Mouse (Mus musculus) gastrocnemius, adult 18-20 months (tissue): ENCODE measurements around the gene Pax6. TPM values are rescaled to one million over a fixed set of nuclear protein-coding genes. Genes with fewer than 3 reads are reported as not detected.

Experiments used
- DNase-seq: peaks from one replicate; pipeline ENCODE4 v3.0.0; 2021; ENCODE audit warnings: low spot score
- total RNA-seq, 2 experiments: library from RNA; stranded (reverse); gene quantifications; 2 replicates each; pipeline ENCODE4 v1.2.3; 2021

Gene Pax6
- total RNA-seq, 2 experiments from 2014 or later: not detected

DNA sequence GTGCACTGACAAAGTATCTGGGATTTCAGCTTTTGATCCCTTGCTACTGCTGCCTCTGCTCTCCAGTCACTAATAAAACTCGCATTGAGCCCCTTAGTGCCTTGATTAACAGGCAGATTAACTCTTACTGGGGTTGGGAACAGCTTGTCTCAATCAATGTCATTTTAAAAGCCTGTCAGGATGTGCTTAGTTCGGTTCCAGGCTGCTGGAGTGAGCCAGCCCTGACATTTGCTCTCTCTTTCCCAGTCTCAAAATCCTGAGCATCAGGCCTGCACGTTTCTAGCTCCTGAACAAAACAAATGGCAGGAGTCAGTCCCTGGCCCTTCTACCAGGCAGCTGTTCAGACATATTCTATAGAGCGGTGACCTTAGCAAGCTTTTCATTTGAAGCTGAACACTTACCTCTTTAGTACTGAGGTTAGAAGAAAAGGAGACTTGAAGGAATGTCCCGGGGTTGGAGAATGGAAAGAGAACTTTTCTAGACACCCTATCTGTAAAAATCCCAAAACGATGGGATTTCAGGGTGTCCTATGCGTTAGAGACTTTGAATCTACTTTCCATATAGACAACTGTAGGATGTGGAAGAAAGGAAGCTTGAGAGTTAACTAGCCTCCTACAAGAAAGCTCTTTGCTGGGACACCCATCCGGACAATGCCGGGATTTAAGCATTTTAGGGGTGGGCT, 2.6 kb downstream of the Pax6 start:
- DNase-seq: no peak

DNA sequence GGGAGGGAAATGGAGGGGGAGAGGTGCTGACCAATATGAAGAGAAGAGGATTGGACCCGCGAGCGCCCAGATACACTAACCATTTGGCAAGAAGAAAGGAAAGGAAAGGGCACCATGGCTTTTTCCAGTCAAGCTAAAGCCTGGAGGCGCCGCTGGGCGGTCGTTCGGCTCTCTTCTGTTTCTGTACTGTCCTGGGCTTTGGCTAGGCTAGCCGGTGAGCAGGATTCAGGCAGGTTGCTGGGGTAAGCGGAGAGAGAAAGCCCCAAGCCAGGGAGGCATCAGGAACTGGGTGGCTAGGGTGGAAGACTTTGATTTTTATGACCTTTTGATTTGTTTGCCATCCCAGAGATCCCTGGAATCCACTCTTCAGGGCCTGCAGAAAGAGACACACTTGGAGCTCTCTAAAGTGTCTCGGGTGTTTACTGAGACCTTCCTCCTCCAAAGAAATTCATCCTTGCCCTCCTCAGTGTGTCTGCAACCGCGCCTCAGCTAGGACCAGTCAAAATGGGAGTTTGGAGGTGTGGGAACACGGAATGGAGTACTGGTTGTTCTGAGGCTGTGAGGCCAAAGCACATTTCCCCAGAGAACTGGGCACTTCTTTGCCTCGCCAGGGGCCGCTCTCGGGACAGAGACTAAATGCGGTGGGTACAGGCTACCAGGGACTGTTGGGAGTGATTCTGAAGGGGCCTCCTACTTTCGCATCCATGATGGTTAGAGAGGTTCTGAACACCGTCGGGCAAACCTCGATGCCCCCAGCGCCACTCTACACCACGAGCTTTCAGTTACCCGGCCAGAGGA, 3.3 kb downstream of the Pax6 start:
- no peak for DNase-seq

- no peak for DNase-seq
These were observed 3.9 kb downstream of the Pax6 start for GRCm38 (mm10) chr2:105672596-105672960.

GRCm38 (mm10) chr2:105673054-105673453, 4.4 kb downstream of the Pax6 start:
- no peak for DNase-seq

- DNase-seq: peak; percentile 48
These were observed 4.9 kb downstream of the Pax6 start for GRCm38 (mm10) chr2:105673631-105674060.

- no peak for DNase-seq
These were observed 5.6 kb downstream of the Pax6 start for GRCm38 (mm10) chr2:105674061-105674874.

GRCm38 (mm10) chr2:105674875-105675729, 6.4 kb downstream of the Pax6 start:
- no peak for DNase-seq

- no peak for DNase-seq
These were observed 7.0 kb downstream of the Pax6 start for GRCm38 (mm10) chr2:105675730-105676079.

- no peak for DNase-seq
These were observed 7.6 kb downstream of the Pax6 start for GRCm38 (mm10) chr2:105676080-105676908.

GRCm38 (mm10) chr2:105676909-105677433, 8.3 kb downstream of the Pax6 start:
- DNase-seq: no peak

DNA sequence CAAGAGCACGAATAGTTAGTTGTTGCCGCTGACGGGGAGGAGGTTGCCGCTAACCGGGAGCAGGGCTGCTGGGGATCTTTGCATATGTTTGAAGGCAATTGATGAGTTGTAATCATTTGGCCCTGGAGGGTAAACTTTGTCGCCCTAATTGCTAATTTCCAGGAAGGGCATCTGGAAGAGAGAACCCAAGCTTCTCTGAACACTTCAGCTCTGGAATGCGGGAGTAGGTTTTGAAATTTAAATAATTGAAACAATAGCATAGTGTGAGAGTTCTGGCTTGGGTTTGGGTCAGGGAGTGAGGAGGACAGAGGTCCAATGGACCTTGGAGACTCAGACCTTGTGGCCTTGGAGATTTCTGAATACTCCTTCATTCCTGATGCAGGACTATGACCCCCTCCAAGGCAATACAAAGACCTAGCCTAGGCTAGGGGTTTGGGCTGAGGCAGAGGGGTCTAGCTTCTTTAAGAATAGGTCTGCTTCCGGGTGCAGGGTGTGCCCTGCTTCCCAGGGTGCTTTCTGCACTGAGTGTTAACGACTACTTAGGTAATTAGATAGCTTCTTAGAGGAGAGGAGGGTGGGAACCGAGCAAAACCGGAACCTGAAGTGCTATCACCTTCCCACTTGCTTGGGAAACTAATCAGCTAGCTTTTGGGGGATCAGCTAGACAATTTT, 8.9 kb downstream of the Pax6 start:
- DNase-seq: no peak

- no peak for DNase-seq
These were observed 9.6 kb downstream of the Pax6 start for GRCm38 (mm10) chr2:105678306-105678705.

- no peak for DNase-seq
These were observed 10.2 kb downstream of the Pax6 start for GRCm38 (mm10) chr2:105678880-105679321.

DNA sequence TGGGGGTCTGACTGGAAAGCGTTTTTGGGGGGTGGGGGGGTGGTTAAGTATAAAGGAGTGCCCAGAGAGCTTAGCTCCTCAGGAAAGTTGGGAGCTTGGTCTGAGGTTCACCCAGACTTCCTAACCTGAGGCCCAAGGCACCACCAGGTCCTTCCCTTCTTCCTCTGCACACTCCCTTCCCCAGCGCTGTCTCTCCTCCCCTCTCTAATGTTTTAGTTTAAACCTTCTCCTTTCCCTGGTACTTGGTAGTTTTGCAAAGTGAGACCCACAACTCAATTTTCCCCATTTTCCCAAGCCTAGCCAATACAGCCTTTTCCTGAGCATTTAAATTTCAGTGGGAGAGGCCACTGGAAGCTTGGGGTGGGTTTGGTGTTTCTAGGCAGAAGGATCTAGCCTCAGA, 10.6 kb downstream of the Pax6 start:
- DNase-seq: no peak

GRCm38 (mm10) chr2:105680146-105680998, 11.7 kb downstream of the Pax6 start:
- no peak for DNase-seq

GRCm38 (mm10) chr2:105680999-105681710, 12.5 kb downstream of the Pax6 start:
- no peak for DNase-seq

DNA sequence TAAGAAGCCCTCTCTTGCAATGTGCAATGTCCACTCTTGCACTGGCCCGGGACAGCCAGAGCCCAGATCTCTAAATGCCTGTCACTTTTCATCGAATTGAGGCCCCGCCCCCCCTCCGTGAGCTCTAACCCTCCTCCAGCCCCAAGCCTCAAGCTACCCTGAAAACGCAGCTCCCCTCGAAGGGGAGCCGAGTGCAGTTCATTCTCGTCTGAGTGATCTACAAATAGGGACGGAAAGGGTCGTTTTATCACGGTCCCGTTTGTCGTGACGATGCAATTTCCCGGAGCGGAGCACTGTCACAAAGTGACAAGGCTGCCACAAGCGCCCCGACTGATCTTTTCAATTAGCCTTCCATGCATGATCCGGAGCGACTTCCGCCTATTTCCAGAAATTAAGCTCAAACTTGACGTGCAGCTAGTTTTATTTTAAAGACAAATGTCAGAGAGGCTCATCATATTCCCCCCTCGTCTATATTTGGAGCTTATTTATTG, 13.4 kb downstream of the Pax6 start:
- no peak for DNase-seq
